Mouse (Mus musculus) left cerebral cortex, postnatal 4 days (tissue): ENCODE results near the gene Cys1. TPM values are rescaled to one million over a fixed set of nuclear protein-coding genes. Genes with fewer than 3 reads are reported as not detected.
"Not testable (repeated sequence)": the region's sequence is repeated elsewhere in the genome, so short reads cannot be mapped to it uniquely, and the experiment has no call there.

ENCODE experiments used
- DNase-seq: peaks from one replicate; pipeline ENCODE4 v3.0.0-alpha.2; 2022
- intact Hi-C: fragments of 180-260 bp; cut with DNase I; formaldehyde crosslinking; loops from one replicate; pipeline ENCODE4 v1.15.1; 2025
- total RNA-seq, 2 experiments: library from RNA; stranded (reverse); gene quantifications; 2 replicates each; pipeline ENCODE4 v1.2.3; 2021

Cys1 gene
- total RNA-seq: 1 to 10 TPM; 8.4 to 8.5 TPM

DNA sequence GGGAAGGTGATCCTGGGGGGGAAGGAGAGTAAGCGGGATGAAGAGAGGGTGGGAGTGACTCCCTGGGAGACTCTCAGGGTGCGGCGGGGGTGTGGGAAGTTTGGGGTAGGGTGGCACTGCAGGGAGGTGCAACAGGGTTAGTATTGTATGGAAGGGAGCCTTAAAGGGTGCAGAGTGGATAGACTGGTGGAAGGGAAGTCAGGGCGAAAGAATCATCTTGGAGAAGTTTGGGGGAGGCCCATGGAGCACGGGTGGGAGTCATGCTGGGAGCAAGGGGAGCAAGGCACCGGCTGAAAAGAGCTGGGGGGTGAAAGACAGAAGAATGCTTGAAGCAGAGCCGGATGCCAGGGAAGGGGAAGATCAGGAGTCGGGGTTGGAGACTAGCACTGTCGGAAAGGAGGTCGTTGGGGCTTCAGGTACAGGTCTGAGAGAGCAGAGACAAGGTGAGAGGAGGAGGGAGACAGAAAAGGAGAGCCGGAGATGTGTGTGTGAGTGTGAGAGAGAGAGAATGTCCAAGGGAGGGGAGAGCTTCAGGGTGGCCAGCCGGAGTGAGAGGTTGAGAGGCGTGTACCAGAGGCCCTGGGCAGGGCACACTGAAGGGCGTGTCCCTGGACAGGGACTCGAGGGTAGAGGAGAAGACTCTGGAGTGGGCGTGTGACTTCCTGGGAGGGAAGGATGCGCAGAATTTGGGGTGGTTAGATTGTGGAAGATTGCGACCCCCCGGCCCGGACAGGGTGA, at the start of gene Cys1:
Gene Cys1 (minus strand): TSS at position 528 of the 738 bp plus-strand sequence.
- DNase-seq: no peak
- intact Hi-C loops: no loop called here

- intact Hi-C loops: no loop called here
- DNase-seq: peak; percentile 22
Measured at GRCm38 (mm10) chr12:24724369-24724768, 42.8 kb upstream of the Cys1 start.

DNA sequence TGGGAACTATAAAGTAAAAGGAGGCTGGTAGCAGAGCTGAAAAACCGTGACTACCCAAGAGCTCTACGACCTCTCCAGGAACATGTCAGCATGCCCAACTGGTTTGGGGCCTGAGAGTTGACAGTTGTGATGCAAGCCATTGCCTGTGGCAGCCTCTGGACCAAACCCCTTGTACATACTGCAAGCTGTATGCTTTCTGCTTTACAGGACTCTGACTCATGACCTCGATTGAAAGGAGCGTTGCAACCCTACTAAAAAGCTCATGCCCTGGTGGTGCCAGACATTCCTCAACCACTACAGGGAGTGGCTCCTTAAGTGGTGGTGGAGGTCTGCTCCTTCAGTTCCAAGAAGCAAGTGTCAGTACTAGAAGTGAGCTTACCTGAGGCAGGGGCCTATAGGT, 42.2 kb upstream of the Cys1 start:
- no peak for DNase-seq
- intact Hi-C loops: no loop called here

GRCm38 (mm10) chr12:24723434-24723833, 41.8 kb upstream of the Cys1 start:
- intact Hi-C loops: no loop called here
- DNase-seq: no peak

DNA sequence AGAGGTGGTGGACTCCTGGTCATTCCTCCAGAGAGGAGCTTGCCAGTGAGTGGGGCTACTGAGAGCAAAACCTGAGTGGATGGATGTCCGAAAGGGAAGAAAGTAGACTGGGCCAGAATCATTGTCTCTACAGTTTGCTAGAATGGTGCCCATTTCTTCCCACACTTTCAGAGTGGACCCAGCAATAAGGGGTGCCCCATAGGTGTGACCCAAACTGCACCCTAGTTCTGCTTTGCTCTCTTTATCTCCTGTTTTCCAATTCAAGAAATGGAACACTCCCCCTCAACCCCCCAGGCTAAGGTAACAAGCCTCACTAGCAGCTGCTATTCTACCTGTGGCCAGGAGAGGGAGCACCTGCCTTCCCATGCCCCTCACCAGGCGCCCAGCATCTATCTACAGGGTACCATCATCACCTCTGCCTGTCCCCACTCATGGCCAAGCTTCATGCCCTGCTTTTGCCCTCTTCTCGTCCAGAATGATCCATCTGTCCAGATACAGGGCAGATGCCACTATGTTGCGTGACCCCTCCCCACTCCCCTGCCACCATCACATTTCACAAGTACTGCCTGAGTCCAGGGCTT, 35.2 kb upstream of the Cys1 start:
- intact Hi-C loops: no loop called here
- DNase-seq: peak; percentile 59

DNA sequence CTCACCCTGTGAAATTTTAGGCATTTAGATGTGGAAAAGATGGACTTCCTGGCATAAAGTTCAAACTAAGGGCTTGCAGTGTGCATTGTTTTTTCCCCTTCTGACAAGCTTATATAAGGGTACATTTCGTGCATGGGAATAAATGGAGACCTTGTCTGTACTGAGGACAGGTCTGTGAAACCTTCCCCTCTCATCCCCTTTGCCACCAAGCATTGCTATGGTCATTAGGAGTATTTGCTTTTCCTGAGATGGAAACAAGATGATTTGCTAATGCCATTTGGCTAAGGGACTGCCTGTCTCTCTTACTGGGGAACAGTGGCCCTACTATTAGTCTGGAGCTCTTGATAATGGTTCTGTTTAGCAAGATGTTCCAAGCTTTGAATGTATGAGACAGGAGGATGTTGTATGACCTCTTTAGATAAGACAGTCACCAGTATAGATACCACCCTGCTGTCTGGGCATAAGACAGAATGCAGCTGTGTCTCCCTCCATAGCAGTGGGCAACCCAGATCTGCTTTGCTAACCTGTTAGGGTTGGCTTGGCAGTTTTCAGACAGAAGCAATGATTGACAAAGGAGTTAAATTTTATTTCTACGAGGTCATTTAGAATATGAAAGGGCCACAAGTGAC, 33.8 kb upstream of the Cys1 start:
- DNase-seq: no peak
- intact Hi-C loops: no loop called here

- intact Hi-C loops: no loop called here
- no peak for DNase-seq
Measured at GRCm38 (mm10) chr12:24714579-24715255, 33.1 kb upstream of the Cys1 start.

- DNase-seq: no peak
- intact Hi-C loops: no loop called here
Measured at GRCm38 (mm10) chr12:24712396-24712795, 30.8 kb upstream of the Cys1 start.

DNA sequence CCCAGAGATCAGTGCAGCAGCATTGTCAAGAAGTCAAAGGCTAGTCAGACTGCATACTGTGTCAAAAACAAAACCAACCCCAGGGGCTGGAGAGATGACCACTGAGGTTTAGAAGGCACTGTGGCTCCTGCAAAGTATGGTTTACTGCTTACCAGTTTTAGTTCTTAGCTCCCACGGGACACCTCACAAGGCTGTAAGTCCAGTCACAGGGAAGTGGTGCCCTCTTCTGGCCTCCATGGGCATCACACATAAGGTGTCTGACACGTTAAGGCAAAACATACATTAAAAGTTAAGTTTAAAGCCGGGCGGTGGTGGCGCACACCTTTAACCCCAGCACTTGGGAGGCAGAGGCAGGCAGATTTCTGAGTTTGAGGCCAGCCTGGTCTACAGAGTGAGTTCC, 29.1 kb upstream of the Cys1 start:
- intact Hi-C loops: loop anchor here (1.0 to 2.0 kb wide), 2 partner anchors 122 to 240 kb away; no protein-coding TSS in a partner anchor
- DNase-seq: peak; percentile 32

DNA sequence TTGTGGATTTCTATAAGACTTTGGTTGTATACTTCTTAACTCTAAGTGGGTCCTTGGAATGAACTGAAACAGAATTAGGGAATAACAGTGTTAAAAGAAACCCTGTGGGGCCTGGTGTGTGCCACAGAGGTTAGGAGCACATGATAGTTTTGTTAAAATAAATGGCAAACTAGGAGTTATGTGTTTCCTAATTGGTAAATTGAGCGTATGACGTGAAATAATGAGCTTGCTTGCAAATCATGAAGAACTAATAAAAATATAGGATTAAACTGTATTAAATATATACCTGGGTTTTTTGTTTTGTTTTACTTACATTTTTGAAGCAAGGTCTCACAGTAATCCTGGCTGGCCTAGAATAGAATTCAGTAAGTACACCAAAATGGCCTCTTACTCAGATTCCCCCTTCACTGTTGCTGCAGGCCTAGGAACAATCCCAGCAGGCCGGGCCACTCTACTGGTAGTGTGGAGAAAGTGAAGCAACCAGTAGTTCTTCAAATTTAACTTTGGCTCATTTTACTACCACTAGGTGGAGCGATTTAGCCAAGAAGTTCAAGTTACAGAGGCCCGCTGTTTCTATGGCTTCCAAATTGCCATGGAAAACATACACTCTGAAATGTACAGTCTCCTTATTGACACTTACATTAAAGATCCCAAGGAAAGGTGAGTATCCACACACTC, 28.4 kb upstream of the Cys1 start:
- intact Hi-C loops: loop anchor here (2.0 kb wide), 1 partner anchor 241 kb away; no protein-coding TSS in a partner anchor
- peak; percentile 66 for DNase-seq

- intact Hi-C loops: no loop called here
- DNase-seq: no peak
Measured at GRCm38 (mm10) chr12:24709409-24709808, 27.8 kb upstream of the Cys1 start.

- peak; percentile 26 for DNase-seq
- intact Hi-C loops: no loop called here
Measured at GRCm38 (mm10) chr12:24708824-24709218, 27.2 kb upstream of the Cys1 start.

DNA sequence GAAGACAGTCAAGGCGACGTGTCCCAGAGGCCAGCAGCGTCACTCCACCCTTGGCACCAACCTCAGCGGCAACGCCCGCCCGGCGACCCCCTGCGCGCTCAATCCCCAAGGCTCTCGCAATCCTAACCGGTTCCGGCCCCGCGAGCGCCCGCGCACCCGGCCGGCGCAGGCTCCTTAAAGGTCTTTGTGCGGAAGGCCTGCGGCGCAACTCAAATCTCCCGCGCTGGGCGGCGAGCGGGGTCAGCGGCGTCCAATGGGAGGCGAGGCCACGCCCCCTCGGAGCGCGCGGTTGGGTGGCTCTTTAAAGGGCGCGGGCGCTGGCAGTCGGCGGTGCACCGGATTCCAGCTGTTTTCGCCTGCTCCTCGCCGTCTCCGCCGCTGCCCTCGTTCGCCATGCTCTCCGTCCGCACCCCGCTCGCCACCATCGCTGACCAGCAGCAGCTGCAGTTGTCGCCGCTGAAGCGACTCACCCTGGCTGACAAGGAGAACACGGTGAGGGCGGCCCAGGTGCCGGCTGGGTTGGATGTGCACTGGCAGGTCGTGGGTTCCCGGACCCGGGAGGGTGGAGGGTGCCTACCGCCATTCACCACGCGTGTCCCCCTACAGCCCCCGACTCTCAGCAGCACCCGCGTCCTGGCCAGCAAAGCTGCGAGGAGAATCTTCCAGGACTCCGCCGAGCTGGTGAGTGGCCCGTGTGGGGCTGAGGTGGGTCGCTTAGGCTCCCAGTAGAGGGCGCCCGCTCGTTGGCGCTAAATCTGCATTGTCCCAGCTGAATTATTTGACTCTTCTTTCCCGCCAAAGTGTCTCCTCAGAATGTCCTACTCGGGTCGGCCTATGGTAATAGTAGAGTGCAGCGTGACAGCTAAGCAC, 26.6 kb upstream of the Cys1 start, which contains the start of gene Rrm2:
Gene Rrm2 (plus strand): TSS at position 288 of the 870 bp plus-strand sequence.
- peak; percentile 97 for DNase-seq
- intact Hi-C loops: no loop called here

DNA sequence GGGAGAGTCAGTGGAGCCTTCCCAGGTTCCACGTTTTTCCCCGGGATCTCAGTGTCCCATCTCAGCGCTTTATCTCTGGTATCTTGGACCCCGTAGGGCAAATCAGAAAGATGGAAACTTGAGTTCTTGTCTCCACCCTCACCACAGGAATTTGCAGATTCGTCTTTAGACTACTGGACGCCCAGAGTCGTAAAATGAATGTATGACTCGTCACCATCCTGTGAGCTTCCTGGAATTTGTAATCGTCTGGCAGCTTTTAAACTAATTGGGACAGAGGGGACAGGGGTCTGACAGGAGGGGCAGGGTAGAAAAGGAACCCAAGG, 25.8 kb upstream of the Cys1 start:
- intact Hi-C loops: no loop called here
- DNase-seq: no peak

GRCm38 (mm10) chr12:24706764-24707479, 25.3 kb upstream of the Cys1 start:
- DNase-seq: peak; percentile 61
- intact Hi-C loops: no loop called here

- DNase-seq: no peak
- intact Hi-C loops: no loop called here
Measured at GRCm38 (mm10) chr12:24705502-24706263, 24.1 kb upstream of the Cys1 start.

DNA sequence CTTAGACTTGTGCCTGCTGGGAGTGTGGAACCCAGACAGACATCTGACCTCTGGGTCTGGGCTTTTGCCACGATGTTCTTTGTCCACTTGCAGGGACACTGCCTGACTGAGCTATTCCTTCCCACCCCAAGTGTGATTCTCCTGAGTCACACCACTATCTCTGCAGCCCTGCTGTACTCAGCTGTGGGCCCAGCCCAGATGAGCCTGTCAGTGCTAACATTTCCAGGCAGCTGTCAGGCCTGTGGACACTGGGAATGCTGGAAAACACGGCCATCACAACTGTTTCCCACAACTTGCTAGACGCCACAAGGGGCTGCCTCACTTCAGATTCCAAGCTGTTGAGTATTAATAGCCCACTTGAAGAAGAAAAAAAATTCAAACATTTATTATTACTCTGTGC, 21.4 kb upstream of the Cys1 start:
- DNase-seq: no peak
- intact Hi-C loops: no loop called here

GRCm38 (mm10) chr12:24701621-24702020, 20.0 kb upstream of the Cys1 start:
- intact Hi-C loops: not testable (repeated sequence)

More at GRCm38 (mm10) chr12:24701621-24702020, 20.0 kb upstream of the Cys1 start:
- not testable (repeated sequence) for DNase-seq
